Mouse (Mus musculus) heart, embryonic 14.5 days (tissue): ENCODE measurements around the gene Pbx4. TPM values are rescaled to one million over a fixed set of nuclear protein-coding genes. Genes with fewer than 3 reads are reported as not detected.

Source experiments
- ATAC-seq: fragments of 200-750 bp; cut with Nextera tagmentation; 2 replicates; pipeline ENCODE4 v1.8.0; 2017; ENCODE audit warnings: low read depth, moderate TSS enrichment; ENCODE audit not compliant: insufficient number of reproducible peaks, insufficient read depth, low FRiP score
- H3K27ac ChIP-seq, 2 experiments: fragments of 200-500 bp in 1 of 2; fragments of 300-500 bp in 1 of 2; sonication (generic) in 1 of 2; replicated peaks in 1 of 2; 2 replicates each; pipeline ENCODE4 v1.5.1; 2012 to 2014; ENCODE audit warnings: low read depth in 2 of 2, low read length in 2 of 2, control low read depth in 1 of 2, mild to moderate bottlenecking in 1 of 2, mixed read lengths in 1 of 2; ENCODE audit not compliant: control insufficient read depth in 1 of 2, insufficient read depth in 1 of 2
- H3K27me3 ChIP-seq: fragments of 300-500 bp; sonication (generic); 2 replicates; pipeline ENCODE4 v1.6.1; 2014; ENCODE audit warnings: mild to moderate bottlenecking, low read length, control low read depth; ENCODE audit not compliant: control insufficient read depth, insufficient read depth
- H3K36me3 ChIP-seq: fragments of 300-500 bp; sonication (generic); 2 replicates; pipeline ENCODE4 v1.6.1; 2014; ENCODE audit warnings: mild to moderate bottlenecking, control low read depth, low read length, mixed read lengths; ENCODE audit not compliant: control insufficient read depth, insufficient read depth
- H3K4me1 ChIP-seq, 2 experiments: fragments of 200-500 bp in 1 of 2; fragments of 300-500 bp in 1 of 2; sonication (generic) in 1 of 2; 2 replicates each; pipeline ENCODE4 v1.6.1; 2012 to 2014; ENCODE audit warnings: low read length in 2 of 2, control low read depth in 1 of 2, mixed read lengths in 1 of 2; ENCODE audit not compliant: control insufficient read depth in 2 of 2, insufficient read depth in 2 of 2
- H3K4me2 ChIP-seq: fragments of 300-500 bp; sonication (generic); 2 replicates; pipeline ENCODE4 v1.6.1; 2014; ENCODE audit warnings: mild to moderate bottlenecking, low read length
- H3K4me3 ChIP-seq, 2 experiments: fragments of 200-500 bp in 1 of 2; fragments of 300-500 bp in 1 of 2; sonication (generic) in 1 of 2; 2 replicates each; pipeline ENCODE4 v1.5.1; 2012 to 2014; ENCODE audit warnings: low read length in 2 of 2, mild to moderate bottlenecking in 2 of 2, control low read depth in 1 of 2, low read depth in 1 of 2, moderate library complexity in 1 of 2; ENCODE audit not compliant: control insufficient read depth in 1 of 2, insufficient read depth in 1 of 2
- H3K9ac ChIP-seq: fragments of 300-500 bp; sonication (generic); 2 replicates; pipeline ENCODE4 v1.6.1; 2014; ENCODE audit warnings: mild to moderate bottlenecking, low read length
- H3K9me3 ChIP-seq: fragments of 300-500 bp; sonication (generic); 2 replicates; pipeline ENCODE4 v1.6.1; 2016; ENCODE audit warnings: low read length, control low read depth; ENCODE audit not compliant: control insufficient read depth
- WGBS: fragments of 180-500 bp; shearing (Covaris S2); extraction: QIAGEN DNeasy Blood & Tissue Kit; methylation state at CpG from one replicate; pipeline ENCODE4 v1.1.7; 2014; 5-methylcytosine and 5-hydroxymethylcytosine counted together
- polyA plus RNA-seq: library from polyadenylated mRNA; unstranded; fragments of >200 nt; fragmentation: Nextera tagmentation; extraction: Ambion mirVana; gene quantifications from 2 replicates; pipeline ENCODE4 v1.2.1, GENCODE M21; 2014

Gene Pbx4
- polyA plus RNA-seq, 1 experiment from 2014 or later, result 5.0 TPM

DNA sequence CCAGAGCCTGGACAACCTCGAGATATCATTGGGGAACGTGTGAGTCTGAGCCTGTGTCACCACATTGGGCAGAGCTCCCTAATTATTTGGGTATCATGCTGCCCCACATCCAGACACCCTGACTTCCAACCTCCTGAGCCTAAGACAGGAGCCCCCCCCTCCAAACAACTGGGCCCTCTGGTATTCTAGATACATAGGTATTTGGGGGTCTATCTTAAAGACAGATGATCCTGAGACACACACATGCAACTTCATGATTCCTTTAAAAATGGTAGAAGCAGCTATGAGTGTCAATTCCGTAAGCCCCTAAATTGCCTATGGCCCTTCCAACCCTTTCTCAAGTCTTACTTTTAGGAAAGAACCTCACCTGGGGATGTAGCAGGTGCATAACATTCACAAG lies 22.5 kb upstream of the Pbx4 start:
- H3K9me3 ChIP-seq, result no peaks in the 10 kb centered on the region
- H3K4me2 ChIP-seq, result no peak overlapping the region
- peaks cover 5% of the 10 kb centered on the region in 2 experiments; a peak in 3 of 4 replicates for H3K4me1 ChIP-seq
- H3K27me3 ChIP-seq, result no peaks in the 10 kb centered on the region
- no peak overlapping the region for H3K9ac ChIP-seq
- no peak for ATAC-seq
- WGBS, result 38% methylated on average over 3 of the region's 3 CpGs
- no peak overlapping the region for H3K27ac ChIP-seq
- H3K4me3 ChIP-seq, result no peak overlapping the region
- peaks cover 66% of the 10 kb centered on the region for H3K36me3 ChIP-seq

DNA sequence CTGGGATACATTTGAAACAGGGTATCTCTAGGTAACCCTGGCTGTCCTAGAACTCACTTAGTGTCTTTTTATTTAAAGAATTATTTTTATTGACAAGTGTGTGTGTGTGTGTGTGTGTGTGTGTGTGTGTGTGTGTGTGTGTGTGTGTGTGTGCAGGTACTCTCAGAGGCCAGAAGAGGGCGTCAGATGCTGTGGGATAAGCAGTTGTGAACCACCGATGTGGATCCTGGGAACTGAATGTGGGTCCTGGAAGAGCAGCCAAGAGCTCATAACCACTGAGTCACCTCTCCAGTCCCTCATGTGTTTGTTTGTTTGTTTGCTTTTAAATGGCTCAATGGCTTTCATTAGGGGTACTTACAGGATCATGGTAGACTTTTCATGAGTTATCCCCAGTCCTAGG lies 17.4 kb upstream of the Pbx4 start:
- Histone ChIP-seq H3K36me3 (peaks cover 61% of the 10 kb centered on the region), H3K9ac (no peak overlapping the region), H3K4me3 (no peak overlapping the region), H3K27me3 (no peaks in the 10 kb centered on the region), H3K27ac (no peak overlapping the region), H3K4me1 (peaks cover 0 to 4% of the 10 kb centered on the region in 2 experiments; a peak in 2 of 4 replicates), H3K9me3 (no peaks in the 10 kb centered on the region), H3K4me2 (no peak overlapping the region)
- WGBS, result 87% methylated on average over 2 of the region's 2 CpGs
- no peak for ATAC-seq

- Histone ChIP-seq H3K4me1 (peaks cover 0 to 4% of the 10 kb centered on the region in 2 experiments; a peak in 2 of 4 replicates), H3K27me3 (no peaks in the 10 kb centered on the region), H3K4me2 (no peak overlapping the region), H3K27ac (no peak overlapping the region), H3K9me3 (no peaks in the 10 kb centered on the region), H3K4me3 (no peak overlapping the region), H3K9ac (no peak overlapping the region), H3K36me3 (peaks cover 59% of the 10 kb centered on the region)
- no peak for ATAC-seq
- 93% methylated on average over 4 of the region's 4 CpGs for WGBS
These were observed 16.9 kb upstream of the Pbx4 start for GRCm38 (mm10) chr8:69815396-69815795.

DNA sequence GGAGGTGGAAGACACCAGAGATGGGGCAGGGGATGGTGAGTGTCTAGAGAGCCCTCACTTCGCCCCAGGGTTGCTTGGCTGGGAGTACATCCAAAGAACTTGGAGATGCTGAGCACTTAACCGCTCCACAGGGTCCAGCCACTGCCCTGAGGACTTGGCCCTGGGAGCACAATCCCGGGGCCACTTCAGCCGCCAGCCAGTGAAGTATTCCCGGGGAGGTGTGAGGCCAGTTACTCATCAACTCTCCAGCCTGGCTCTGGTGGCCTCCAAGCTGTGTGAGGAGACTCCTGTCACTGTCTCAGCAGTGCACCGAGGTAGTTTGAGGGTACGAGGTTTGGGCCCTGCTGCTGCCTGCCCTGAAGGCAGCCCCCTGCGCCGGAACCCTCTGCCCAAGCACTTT lies 11.8 kb upstream of the Pbx4 start:
- Histone ChIP-seq H3K4me3 (no peak overlapping the region), H3K27ac (no peak overlapping the region), H3K9ac (no peak overlapping the region), H3K9me3 (no peaks in the 10 kb centered on the region), H3K36me3 (peaks cover 24% of the 10 kb centered on the region), H3K27me3 (no peaks in the 10 kb centered on the region), H3K4me2 (no peak overlapping the region), H3K4me1 (peaks cover 3 to 6% of the 10 kb centered on the region in 2 experiments; a peak in 2 of 4 replicates)
- WGBS, result 73% methylated on average over 9 of the region's 9 CpGs
- ATAC-seq, result no peak

DNA sequence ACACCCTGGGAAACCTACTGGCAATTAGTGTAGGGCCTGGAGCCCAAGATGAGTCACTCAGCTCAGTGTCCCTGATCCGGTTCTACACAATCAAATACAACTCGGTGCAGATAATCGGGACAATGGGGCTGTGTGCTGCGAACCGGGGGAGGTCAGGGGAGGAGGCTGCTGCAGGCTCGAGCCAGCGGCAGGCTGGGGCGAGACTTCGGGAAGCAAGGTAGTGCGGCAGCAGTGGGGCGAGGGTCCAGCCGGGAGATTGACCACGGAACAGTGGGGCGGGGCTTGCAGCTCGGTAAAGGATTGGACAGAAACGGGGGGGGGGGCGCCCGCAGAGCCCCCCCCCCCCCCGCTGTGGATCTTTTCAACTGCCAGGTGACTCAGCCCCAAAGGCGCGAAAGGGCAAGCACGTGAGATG lies 10.3 kb upstream of the Pbx4 start:
- WGBS, result under 1% methylated on average over 15 of the region's 22 CpGs
- peak overlapping the region; percentile 74 for H3K9ac ChIP-seq

DNA sequence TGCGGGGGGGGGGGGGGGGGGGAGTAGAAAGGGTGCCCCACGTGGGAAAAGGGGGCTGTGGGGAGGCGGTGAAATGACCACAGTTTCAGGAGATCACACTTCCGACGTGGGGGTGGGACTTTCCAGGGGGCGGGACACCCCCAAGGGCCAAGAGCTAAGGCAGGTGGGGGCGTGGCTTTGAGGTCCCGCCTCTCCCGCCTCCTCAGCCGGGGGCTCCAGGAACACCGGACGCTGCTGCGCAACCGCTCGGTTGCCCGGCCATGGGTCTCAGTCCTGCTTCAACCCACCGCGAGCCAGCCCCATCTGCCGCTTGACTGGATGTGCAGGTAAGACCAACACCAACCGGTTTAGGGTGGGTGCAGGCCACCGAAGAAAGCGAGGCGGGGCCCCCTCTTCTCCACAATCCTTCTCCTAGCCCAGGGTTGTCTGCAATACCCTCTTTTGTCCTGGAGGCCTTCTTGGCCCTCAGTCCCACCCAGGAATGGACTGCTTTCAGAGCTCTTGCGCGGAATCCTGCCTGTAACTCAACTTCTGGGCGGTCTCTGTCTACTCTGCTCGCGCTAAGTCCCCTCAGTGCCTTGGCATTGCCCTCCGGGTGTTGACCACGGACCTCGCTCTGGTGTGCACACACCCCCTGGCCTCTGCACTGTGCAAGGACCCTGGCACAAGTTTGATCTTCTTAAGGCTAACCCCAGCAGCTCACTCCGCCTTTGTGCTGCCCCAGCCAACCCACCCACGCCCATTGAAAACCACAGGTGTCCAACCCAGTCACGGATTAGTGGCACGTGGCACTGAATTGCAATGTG lies 9.7 kb upstream of the Pbx4 start, which contains the start of gene Lpar2:
Gene Lpar2 (plus strand): TSS at position 44 of the 806 bp plus-strand sequence.
- ATAC-seq, result peak; percentile 47
- Histone ChIP-seq H3K9me3 (no peaks in the 10 kb centered on the region), H3K4me3 (peak within 1 kb of the TSS; percentile 55 to 61), H3K27ac (peak within 1 kb of the TSS; percentile 15 to 37; a peak in 2 of 4 replicates), H3K4me2 (peak within 1 kb of the TSS; percentile 87), H3K4me1 (peaks cover 3 to 5% of the 10 kb centered on the region in 2 experiments; a peak in 1 of 4 replicates), H3K9ac (peak within 1 kb of the TSS; percentile 74), H3K27me3 (no peaks in the 10 kb centered on the region), H3K36me3 (peaks cover 12% of the 10 kb centered on the region)
- WGBS, result 5% methylated on average over 32 of the region's 35 CpGs

More for the DNA sequence above, 10.3 kb upstream of the Pbx4 start:
- H3K4me3 ChIP-seq, result peak overlapping the region; percentile 49 to 61
- ATAC-seq, result peak; percentile 60
- H3K27me3 ChIP-seq, result no peaks in the 10 kb centered on the region
- peak overlapping the region; percentile 87 for H3K4me2 ChIP-seq
- H3K36me3 ChIP-seq, result peaks cover 18% of the 10 kb centered on the region
- H3K4me1 ChIP-seq, result peaks cover 3% of the 10 kb centered on the region in 2 experiments; a peak in 1 of 4 replicates
- H3K9me3 ChIP-seq, result no peaks in the 10 kb centered on the region
- no peak overlapping the region for H3K27ac ChIP-seq

DNA sequence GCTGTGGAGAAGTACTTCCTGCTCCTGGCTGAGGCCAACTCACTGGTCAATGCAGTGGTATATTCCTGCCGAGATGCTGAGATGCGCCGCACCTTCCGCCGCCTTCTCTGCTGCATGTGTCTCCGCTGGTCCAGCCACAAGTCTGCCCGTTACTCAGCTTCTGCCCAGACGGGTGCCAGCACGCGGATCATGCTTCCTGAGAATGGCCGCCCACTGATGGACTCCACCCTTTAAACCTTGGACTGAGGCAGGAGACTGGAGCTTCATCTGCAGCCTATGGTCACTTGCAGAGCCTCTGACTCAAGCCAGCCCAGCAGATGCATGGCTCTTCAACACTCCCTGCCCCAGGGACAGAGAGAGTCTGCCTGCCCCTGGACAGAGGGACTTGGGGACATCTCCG lies 5.9 kb upstream of the Pbx4 start:
- H3K27me3 ChIP-seq, result no peaks in the 10 kb centered on the region
- WGBS, result 94% methylated on average over 12 of the region's 12 CpGs
- no peak for ATAC-seq

More for the DNA sequence above, 5.9 kb upstream of the Pbx4 start:
- no peak overlapping the region for H3K4me3 ChIP-seq
- no peak overlapping the region for H3K9ac ChIP-seq
- no peak overlapping the region for H3K27ac ChIP-seq
- no peaks in the 10 kb centered on the region for H3K9me3 ChIP-seq
- H3K4me1 ChIP-seq, result peaks cover 3 to 5% of the 10 kb centered on the region in 2 experiments; a peak in 1 of 4 replicates
- H3K4me2 ChIP-seq, result no peak overlapping the region
- peaks cover 6% of the 10 kb centered on the region; the same call in 1 of the 2 replicates for H3K36me3 ChIP-seq
